8 mouse cellular contexts compared by ENCODE assay signal in genomic region chr8:114971378-114971777, GRCm38 (mm10).
A peak's percentile ranks its signal among the peaks of the same experiment; 100 is the strongest.
DNase-seq lines count a peak whose midpoint lies in the region; ATAC-seq and TF ChIP-seq lines count a peak whose summit lies in the region.

No protein-coding gene starts in this region.

- H3K9me3 ChIP-seq in limb, embryonic 10.5 days (replicated peaks), result no peaks in the 10 kb centered on the region
- H3K9me3 ChIP-seq in neural tube, embryonic 11.5 days (ENCODE audit: control insufficient read depth, low read length), result 0 out of 2 replicates have a peak, but pooled peaks cover 4% of the 10 kb centered on the region

- H3K79me2 ChIP-seq in heart, adult 2 months (replicated peaks; ENCODE audit: control insufficient read depth, insufficient read depth, low read length), result no peaks in the 10 kb centered on the region

- no peak overlapping the region for H3K4me3 ChIP-seq in heart, adult 2 months
- H3K4me3 ChIP-seq in limb, embryonic 10.5 days, result no peak overlapping the region
- no peak overlapping the region for H3K4me3 ChIP-seq in neural tube, embryonic 11.5 days (ENCODE audit: low read depth, low read length)

- peaks cover 8% of the 10 kb centered on the region for H3K4me1 ChIP-seq in heart, adult 2 months (ENCODE audit: control insufficient read depth, insufficient read depth, low read length)
- H3K4me1 ChIP-seq in limb, embryonic 10.5 days, result peaks cover 13% of the 10 kb centered on the region
- H3K4me1 ChIP-seq in neural tube, embryonic 11.5 days (ENCODE audit: control insufficient read depth, insufficient read depth, low read length), result peaks cover 4% of the 10 kb centered on the region; the same call in 1 of the 2 replicates

- H3K9ac ChIP-seq in heart, adult 2 months (ENCODE audit: low read depth, low read length), result no peak overlapping the region
- no peak overlapping the region for H3K9ac ChIP-seq in neural tube, embryonic 11.5 days (ENCODE audit: low read length)

- H3K36me3 ChIP-seq in heart, adult 2 months (ENCODE audit: control insufficient read depth, insufficient read depth, low read length), result no peaks in the 10 kb centered on the region
- no peaks in the 10 kb centered on the region for H3K36me3 ChIP-seq in limb, embryonic 10.5 days
- no peaks in the 10 kb centered on the region for H3K36me3 ChIP-seq in neural tube, embryonic 11.5 days (ENCODE audit: control insufficient read depth, insufficient read depth, low read length)

- peak; percentile 78 for DNase-seq in A20 (ENCODE audit: low read depth, low spot score)
- DNase-seq in adrenal gland, postnatal 10 days, result peak; percentile 88
- peak; percentile 57 for DNase-seq in embryo, embryonic 11.5 days (ENCODE audit: low read depth, low spot score)
- DNase-seq in heart, adult 2 months, result peak; percentile 70 to 74
- peak; percentile 73 for DNase-seq in kidney, adult 9 months
- DNase-seq in limb, embryonic 10.5 days (ENCODE audit: low spot score), result peak; percentile 68
- peak; percentile 82 for DNase-seq in neural tube, embryonic 11.5 days (ENCODE audit: low spot score)
- peak; percentile 21 for DNase-seq in telencephalon, adult 2 months (ENCODE audit: low read depth, low spot score)

- peak; percentile 27; the same call in 1 of the 2 replicates for ATAC-seq in neural tube, embryonic 11.5 days (ENCODE audit: insufficient read depth, low FRiP score, low TSS enrichment)

- 37% methylated on average over 8 of the region's 8 CpGs for WGBS in heart, adult 2 months
- WGBS in limb, embryonic 10.5 days, result 42% methylated on average over 8 of the region's 8 CpGs
- 40% methylated on average over 8 of the region's 8 CpGs for WGBS in neural tube, embryonic 11.5 days

- H3K27me3 ChIP-seq in heart, adult 2 months (ENCODE audit: control insufficient read depth, insufficient read depth, low read length), result no peaks in the 10 kb centered on the region
- peaks cover 8% of the 10 kb centered on the region; the same call in 1 of the 2 replicates for H3K27me3 ChIP-seq in limb, embryonic 10.5 days (ENCODE audit: low read depth, poor library complexity, severe bottlenecking)
- H3K27me3 ChIP-seq in neural tube, embryonic 11.5 days (ENCODE audit: control insufficient read depth, insufficient read depth, low read length), result no peaks in the 10 kb centered on the region

- TF ChIP-seq POLR2A in heart, adult 2 months (IDR thresholded peaks at IDR 0.05; ENCODE audit: insufficient read depth, low read depth, low read length), result no peak

- no peak overlapping the region for H3K27ac ChIP-seq in heart, adult 2 months
- no peak overlapping the region for H3K27ac ChIP-seq in limb, embryonic 10.5 days
- H3K27ac ChIP-seq in neural tube, embryonic 11.5 days (ENCODE audit: low read depth, low read length), result no peak overlapping the region

- peak; percentile 90 for TF ChIP-seq CTCF in heart, adult 2 months (IDR thresholded peaks at IDR 0.05)

- intact Hi-C loops in heart, adult 2 months (cut with DNase I), result loop anchor here (1.0 to 5.0 kb wide), 4 partner anchors 35 to 519 kb away; no protein-coding TSS in a partner anchor

- no peak overlapping the region for H3K4me2 ChIP-seq in neural tube, embryonic 11.5 days (ENCODE audit: low read depth)

- TF ChIP-seq EP300 in heart, adult 2 months (IDR thresholded peaks at IDR 0.05; ENCODE audit: insufficient read depth, low read depth, low read length), result 0 out of 2 replicates have a peak, but pooled peaks have one; percentile 28

Comparison
In these comparisons a context has a peak if more than half of its experiments do, and no peak if none do; other contexts are left out.
1. DNase-seq: peak in every context shown above with its lines; median percentile 88 in adrenal gland, postnatal 10 days; 82 in neural tube, embryonic 11.5 days; 78 in A20; 73 in kidney, adult 9 months; 72 in heart, adult 2 months; 68 in limb, embryonic 10.5 days; 57 in embryo, embryonic 11.5 days; 21 in telencephalon, adult 2 months.